Mouse (Mus musculus): ENCODE measurements around the gene 2310033P09Rik.
"Not testable (repeated sequence)": the region's sequence is repeated elsewhere in the genome, so short reads cannot be mapped to it uniquely, and the experiment has no call there.

2310033P09Rik gene

DNA sequence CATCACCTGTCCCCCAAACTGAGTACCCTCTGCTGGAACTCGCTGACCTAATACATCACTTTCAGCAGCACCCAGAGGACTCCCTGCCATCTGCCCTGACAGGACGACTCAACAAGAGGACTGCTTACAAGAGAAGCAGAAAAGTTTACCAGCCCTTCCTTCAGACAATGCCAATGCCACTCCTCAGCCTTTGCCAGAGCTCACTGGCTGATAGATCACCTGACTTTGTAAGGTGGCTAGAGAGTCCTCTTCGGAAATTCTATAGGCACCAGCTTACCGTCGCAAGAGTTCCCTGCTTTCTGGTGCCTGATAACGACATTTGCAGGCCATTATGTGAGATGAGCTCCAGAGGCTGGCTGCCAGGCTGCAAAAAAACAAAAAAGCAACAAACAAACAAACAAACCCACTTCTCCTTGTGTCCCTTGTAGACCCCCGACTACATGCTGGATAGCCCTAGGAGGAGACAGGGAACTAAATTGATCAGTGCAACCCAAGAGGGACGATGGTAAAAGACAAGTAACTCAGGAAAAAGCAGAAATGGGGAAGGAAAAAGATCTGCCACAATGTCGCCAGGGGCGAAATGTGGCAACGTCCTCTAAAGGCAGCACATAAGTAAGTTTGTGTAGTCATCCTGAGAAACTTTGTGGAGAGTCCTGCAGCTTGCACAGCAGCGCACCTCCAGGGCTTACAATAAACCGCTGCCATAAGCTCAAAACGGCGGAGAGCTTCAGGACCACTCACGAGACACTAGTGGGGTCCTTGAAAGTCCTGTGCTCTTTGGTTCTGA, 6.7 kb upstream of the 2310033P09Rik start:
- peak; percentile 37 for DNase-seq (ENCODE audit: low spot score)

GRCm38 (mm10) chr11:59202081-59202995, 5.8 kb upstream of the 2310033P09Rik start, which contains the start of gene Mrpl55:
Gene Mrpl55 (plus strand): TSS chr11:59202486.
- DNase-seq (ENCODE audit: low spot score), result peak; percentile 90

GRCm38 (mm10) chr11:59209003-59209441, 901 bp downstream of the 2310033P09Rik start:
- DNase-seq (ENCODE audit: low spot score), result peak; percentile 79

GRCm38 (mm10) chr11:59209580-59209979, 1.5 kb downstream of the 2310033P09Rik start:
- no peak for DNase-seq (ENCODE audit: low spot score)

DNA sequence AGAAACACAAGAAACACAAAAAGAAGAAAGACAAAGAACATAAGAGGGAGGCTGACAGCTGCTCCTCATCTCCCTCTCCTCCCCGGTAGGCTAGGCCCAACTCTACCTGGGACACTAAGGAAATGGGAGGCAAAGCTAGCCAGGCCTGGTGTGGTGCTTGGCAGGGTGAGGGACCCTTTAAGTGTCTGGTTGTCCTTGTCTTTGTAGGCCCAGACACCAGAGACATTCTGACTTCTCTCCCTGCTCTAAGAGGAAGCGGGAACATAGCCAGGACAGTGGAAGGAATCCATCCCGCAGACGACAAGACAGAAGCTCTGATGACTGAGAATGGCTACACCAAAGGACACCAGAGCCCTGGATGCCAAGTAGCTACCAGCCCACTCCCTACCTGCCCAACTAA, 1.9 kb downstream of the 2310033P09Rik start:
- DNase-seq (ENCODE audit: low spot score), result no peak

DNA sequence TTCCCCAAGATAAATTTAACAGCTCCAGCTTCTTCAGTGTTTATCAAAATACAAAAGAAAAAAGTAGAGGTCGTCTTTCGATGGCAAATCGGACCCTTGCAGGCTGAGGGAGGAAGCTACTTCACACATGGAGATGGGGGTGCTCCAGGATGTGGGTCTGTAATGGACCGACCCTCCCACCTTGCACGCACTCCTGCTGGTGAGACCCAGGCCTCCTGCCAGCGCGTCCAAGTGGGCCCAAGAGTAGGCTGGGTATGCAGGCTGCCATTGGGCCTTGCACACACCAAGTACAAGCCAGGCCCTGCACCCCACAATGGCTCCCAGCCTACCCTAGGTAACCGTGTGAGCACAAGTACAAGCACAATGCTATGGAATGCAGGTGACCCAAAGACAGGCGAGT, 3.4 kb downstream of the 2310033P09Rik start:
- DNase-seq (ENCODE audit: low spot score), result not testable (repeated sequence)

GRCm38 (mm10) chr11:59212320-59212719, 4.2 kb downstream of the 2310033P09Rik start:
- not testable (repeated sequence) for DNase-seq (ENCODE audit: low spot score)

GRCm38 (mm10) chr11:59212892-59213494, 4.9 kb downstream of the 2310033P09Rik start:
- DNase-seq (ENCODE audit: low spot score), result no peak

GRCm38 (mm10) chr11:59216955-59217354, 8.8 kb downstream of the 2310033P09Rik start:
- DNase-seq (ENCODE audit: low spot score), result no peak

DNA sequence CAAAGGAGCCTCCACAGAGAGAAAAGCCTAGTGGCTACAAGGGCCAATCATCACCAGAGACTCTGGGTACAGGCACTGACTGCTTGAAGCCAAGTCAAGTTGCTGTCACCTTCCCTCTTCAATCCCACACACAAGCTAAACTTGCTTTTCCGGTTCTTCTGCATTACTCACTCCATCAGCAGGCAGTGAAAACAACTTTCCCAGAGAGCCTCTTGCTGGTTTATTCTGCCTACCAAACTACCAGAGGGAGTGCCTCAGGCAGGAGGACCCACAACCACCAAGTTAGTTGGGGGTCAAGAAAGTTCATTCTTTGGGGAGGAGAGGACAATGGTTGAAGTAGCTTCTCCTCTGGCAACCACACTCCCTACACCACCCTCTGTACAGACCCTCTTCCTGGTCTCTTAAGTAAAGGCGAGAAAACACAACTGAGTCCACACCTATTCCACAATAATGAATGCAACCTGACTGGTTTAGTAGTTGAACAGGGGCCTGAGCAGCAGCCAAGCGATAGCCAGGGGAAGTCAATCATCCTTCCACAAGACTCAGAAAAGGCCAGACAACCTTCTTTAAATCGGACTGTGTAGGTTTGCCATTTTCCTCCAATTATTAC, 10.4 kb downstream of the 2310033P09Rik start:
- DNase-seq (ENCODE audit: low spot score), result no peak

- peak; percentile 56 for DNase-seq (ENCODE audit: low spot score)
These were observed 10.9 kb downstream of the 2310033P09Rik start for GRCm38 (mm10) chr11:59219064-59219463.

DNA sequence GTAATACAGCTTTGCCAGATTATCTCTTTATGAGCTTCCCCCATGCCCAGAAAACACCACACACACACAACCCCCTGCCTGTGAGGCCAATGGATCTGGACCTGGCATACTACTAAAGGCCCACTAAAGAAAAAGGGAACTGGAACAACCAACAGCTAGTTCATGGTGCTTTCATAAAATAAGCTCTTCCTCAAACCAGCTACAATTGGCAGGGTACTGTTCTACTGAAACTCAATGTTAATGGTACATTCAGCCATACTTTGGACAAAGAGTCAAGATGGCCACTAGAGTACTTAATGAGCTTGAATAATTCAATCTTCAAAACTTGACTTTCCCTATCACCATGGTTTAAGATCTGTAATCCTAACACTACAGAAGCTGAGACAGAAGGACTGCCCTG, 13.5 kb downstream of the 2310033P09Rik start:
- no peak for DNase-seq (ENCODE audit: low spot score)

DNA sequence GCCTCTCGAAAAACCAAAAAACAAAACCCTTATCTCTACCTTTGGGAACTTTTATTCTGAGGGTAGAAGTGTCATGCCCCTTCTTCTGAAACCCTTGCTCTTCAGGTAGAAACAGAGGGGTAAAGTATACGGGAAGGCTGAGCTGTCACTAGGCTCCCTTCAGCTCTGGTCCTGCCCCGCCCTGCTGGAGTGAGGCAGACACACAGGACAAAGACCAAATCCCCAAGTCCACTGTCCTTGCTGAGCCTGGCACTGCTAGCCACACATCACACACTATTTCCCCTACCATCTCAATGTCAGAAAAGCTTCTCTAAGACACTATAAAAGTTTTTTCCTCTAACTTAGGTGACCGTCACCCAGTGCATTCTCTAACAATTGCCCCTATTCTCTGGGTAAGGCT, 14.2 kb downstream of the 2310033P09Rik start:
- no peak for DNase-seq (ENCODE audit: low spot score)

DNA sequence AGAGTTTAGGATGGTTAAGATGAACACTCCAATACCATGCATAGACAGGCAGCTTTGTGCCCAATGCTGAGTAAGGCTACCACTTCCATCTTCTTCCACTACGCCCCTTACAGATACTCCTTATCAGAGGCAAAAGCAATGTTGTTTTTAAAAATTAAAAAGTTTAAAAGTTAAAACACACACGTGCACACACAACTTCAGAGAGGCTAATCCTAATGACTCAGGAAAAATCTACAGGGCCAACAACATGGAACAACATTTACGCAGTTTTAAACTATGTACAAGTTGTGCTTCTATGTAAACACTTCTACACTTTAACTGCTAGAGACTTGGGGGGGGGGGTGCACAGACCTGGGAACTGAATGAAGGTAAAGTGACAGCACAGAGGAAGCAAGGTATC, 15.9 kb downstream of the 2310033P09Rik start:
- DNase-seq (ENCODE audit: low spot score), result no peak

DNA sequence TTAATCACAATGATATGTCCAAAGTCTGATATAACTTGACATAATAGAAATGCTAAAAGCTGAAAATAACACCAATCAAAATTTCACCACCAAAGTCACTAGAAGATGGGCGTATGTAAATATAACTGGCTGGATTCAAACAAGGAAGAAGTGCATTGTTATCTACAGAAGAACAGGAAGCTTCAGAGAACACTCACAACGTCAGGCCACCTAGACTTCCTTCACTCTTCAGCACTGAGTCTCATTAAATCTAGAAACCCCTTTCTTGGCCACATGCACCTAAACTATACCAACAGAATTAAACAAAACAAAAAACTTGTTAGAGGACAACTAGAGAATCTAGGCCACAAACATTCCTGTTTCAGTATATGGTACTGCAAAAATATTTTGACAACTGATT, 16.3 kb downstream of the 2310033P09Rik start:
- no peak for DNase-seq (ENCODE audit: low spot score)

DNA sequence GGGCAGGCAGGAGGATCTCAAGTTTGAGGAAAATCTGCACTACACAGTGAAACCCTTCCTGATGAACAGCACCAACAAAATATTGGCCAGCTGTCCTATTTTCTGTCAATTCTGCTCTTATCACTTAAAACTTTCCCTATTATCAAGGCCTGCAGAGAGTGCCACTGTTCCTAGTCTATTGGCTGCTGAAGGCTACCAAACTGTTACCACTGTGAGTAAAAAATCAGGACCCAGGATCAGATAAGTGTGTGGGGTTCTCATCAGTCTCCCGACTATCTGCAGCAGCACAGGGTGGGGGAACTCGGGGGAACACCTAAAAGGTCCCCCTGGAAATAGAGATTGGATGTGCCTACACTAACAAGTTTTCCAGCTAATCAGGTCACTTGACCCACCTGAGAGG, 17.0 kb downstream of the 2310033P09Rik start:
- DNase-seq (ENCODE audit: low spot score), result no peak

DNA sequence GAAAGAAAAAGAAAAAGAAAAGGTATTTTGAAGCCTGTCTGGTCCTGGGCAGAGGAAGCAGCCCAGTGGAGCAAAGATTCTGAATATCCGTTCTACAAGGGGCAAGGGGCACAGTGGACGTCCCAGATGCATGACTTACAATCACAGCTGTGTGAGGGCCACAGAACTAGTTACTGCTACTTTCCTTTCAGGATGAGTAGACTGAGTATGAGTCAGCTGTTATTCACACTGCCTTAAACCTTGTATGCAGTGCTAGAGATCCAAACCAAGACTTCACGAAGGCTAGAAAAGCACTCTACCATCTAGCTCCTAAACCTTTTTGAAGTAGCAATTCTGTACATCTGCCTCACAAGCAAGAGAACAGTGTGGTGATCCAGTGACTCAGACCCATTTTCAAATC, 18.1 kb downstream of the 2310033P09Rik start:
- no peak for DNase-seq (ENCODE audit: low spot score)

DNA sequence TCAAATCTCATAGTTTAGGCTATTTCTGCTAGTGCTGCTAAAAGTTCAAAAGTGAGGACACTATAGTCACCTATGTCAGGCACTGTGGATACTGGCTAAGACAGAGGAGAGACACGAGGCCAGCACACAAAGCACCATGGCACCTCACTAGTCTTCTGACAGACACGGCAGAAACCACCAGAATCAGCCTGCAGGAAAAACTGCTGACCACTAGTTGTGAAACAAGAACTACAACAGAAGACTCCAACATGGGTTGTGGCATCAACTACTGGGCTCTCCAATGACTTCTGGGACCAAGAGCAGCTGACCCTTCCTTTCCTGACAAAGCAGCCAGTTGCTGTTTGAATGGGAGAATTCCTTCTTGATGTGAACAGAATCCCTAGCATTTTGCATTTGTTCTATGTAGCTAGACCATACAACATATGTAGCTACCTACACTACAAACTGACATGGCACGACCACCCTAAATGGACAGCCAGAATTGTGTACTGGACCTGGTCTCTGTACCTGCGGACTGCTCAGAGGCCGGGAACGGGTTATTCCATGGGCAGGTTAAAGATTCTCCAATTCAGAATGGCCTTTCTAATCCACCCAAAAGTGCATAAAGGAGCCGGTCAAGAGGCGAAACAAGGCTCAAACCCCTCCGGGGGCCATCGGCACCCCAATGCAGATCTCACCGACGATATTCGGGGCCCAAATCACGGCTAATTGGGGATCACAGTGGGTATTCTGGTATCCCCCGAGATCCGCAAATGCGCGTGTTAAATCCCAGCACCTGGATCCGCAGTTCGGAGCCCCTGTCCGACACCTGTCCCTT, 18.9 kb downstream of the 2310033P09Rik start:
- no peak for DNase-seq (ENCODE audit: low spot score)

GRCm38 (mm10) chr11:59227604-59228121, 19.5 kb downstream of the 2310033P09Rik start:
- DNase-seq (ENCODE audit: low spot score), result no peak

DNA sequence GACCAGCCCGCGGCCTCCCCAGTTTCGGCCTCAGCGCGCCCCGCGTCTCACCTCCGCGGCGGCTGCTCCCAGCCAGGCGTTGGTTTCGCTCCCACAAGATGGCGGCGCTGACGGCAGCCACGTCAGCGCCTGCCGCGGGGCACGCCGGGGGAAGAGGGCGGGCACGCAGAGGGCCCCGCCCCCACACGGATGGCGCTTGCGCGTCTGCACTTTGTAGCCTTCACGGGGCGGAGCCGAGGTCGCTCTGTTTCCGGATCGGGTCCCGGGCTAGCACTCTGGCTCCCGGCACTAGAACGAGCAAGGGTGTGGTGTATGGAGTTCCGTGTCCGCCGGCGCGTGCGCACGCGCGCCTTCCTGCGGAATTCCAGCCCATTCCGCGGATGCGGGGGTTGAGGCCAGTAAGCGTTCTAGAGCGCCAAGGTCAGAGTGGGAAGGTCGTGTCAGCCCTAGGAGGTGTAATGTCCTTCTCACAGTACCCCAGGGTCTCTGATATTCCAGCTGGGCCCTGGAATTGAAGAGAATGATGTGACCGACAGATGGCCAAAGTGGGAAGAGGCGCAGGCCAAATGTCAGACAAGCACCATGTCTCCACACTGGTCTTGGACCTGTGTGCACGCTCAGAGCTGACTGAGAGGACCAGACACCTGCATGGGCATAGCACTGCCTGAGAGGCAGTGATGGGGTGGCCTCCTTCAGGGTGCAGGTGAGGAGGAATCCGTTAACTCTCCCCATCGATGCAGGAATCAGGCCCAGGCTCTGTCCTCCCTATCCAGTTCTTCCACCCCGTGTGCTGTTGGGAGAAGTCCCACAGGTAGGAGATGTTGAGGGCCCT, 20.2 kb downstream of the 2310033P09Rik start, which contains the start of gene Arf1:
Arf1 (minus strand) TSS at position 149 of the 832 bp plus-strand sequence.
- DNase-seq (ENCODE audit: low spot score), result peak; percentile 95

Measured in c-Kit-positive CD71-positive TER-119-positive erythroid progenitor cells, embryonic 14.5 days (primary cell).